Mouse (Mus musculus) kidney, adult 2 months (tissue): ENCODE results near the gene Il16.

Source experiments
- CTCF ChIP-seq: fragments of 200-500 bp; conservative IDR thresholded peaks from 2 replicates; pipeline ENCODE4 v1.5.1; 2011; ENCODE audit warnings: low read depth, mild to moderate bottlenecking, control low read depth, low read length, moderate library complexity, mixed read lengths; ENCODE audit not compliant: insufficient read depth, insufficient read length
- POLR2A ChIP-seq: fragments of 200-500 bp; IDR thresholded peaks from one replicate; pipeline ENCODE4 v1.6.1; 2011; ENCODE audit warnings: low read depth, low read length, control low read depth

- TF ChIP-seq POLR2A: no peak
- TF ChIP-seq CTCF: no peak
Observed at GRCm38 (mm10) chr7:83635726-83636125, 109.8 kb downstream of the Il16 start.
